Mouse (Mus musculus): Measurements from ENCODE around the gene Pgap3. TPM values are rescaled to one million over a fixed set of nuclear protein-coding genes. Genes with fewer than 3 reads are reported as not detected.

The Pgap3 gene
- 14.7 and 15.1 TPM in 2 replicates for polyA plus RNA-seq (2015; fragmentation: Nextera tagmentation; extraction: Ambion mirVana)

DNA sequence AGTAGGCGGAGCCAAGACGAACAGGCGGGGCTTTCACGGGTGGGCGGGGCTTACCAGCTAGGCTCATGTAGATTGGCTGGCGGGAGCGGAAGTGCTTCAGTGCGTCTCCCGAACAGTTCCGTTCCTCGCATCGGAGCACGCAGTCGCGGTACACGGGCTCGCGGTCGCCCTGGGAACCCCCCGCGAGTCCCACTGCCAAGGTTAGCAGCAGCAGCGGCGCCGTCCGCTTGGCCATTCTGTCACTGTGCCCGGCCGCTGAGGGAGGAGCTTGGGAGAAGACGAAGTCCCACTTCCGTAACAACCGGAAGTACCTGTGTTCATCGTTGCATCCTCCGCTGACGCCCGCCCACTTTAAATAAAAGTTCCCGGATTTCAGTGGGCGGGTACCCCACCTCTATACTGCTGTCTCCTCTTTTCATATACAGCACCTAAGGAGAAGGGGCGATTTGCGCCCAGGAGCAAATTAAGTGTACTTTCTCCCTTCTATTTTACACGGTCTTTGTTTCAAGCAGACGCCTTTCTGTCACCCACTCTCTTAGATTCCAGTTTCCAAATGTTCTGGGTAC lies at the start of gene Pgap3:
Pgap3 (minus strand) TSS at position 330 of the 566 bp plus-strand sequence.
- H3K27ac ChIP-seq (ENCODE audit: low read depth, low read length), result peak within 1 kb of the TSS; percentile 98
- H3K36me3 ChIP-seq (ENCODE audit: control insufficient read depth, insufficient read depth), result peaks cover 7% of the 10 kb centered on the region
- H3K4me2 ChIP-seq (replicated peaks; ENCODE audit: low read depth), result peak within 1 kb of the TSS; percentile 69
- peak; percentile 77 for ATAC-seq
- H3K9ac ChIP-seq (ENCODE audit: low read depth, low read length), result peak within 1 kb of the TSS; percentile 68
- H3K9me3 ChIP-seq (ENCODE audit: control insufficient read depth), result no peaks in the 10 kb centered on the region
- peak within 1 kb of the TSS; percentile 55 for H3K4me3 ChIP-seq (ENCODE audit: low read depth, low read length)
- 0% methylated on average over 38 of the region's 40 CpGs for WGBS
- H3K4me1 ChIP-seq (replicated peaks; ENCODE audit: control insufficient read depth, insufficient read depth, low read length), result 0 out of 2 replicates have a peak, but pooled peaks cover 4% of the 10 kb centered on the region
- H3K27me3 ChIP-seq (replicated peaks; ENCODE audit: control insufficient read depth, insufficient read depth, low read length), result no peaks in the 10 kb centered on the region
- no peak for TF ChIP-seq CTCF (IDR thresholded peaks at IDR 0.05; ENCODE audit: low read depth)

DNA sequence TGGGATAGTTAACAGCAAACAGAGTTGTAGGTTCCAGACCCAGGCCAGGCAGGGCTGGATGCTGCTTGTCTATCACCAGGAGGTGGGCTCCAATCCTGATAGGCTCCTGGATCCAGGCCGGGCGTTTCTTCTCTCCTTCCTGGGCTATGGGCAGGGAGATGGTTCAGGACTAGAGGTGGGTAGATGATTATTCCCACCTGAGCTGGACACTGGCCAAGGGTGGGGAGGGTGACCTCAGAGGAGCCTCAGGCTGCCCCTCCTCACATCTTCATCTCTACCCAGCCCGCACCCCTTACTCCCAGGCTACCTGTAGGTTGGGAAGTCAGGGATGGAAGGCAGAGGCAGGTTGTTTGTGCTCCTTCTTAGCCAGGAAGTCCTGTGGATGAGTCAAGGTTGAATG lies 49.1 kb upstream of the Pgap3 start:
- H3K9me3 ChIP-seq (ENCODE audit: control insufficient read depth), result no peaks in the 10 kb centered on the region
- no peaks in the 10 kb centered on the region for H3K4me1 ChIP-seq (replicated peaks; ENCODE audit: control insufficient read depth, insufficient read depth, low read length)
- peaks cover 38% of the 10 kb centered on the region for H3K36me3 ChIP-seq (ENCODE audit: control insufficient read depth, insufficient read depth)
- H3K4me3 ChIP-seq (ENCODE audit: low read depth, low read length), result peak overlapping the region; percentile 64
- H3K27ac ChIP-seq (ENCODE audit: low read depth, low read length), result no peak overlapping the region
- no peaks in the 10 kb centered on the region for H3K27me3 ChIP-seq (replicated peaks; ENCODE audit: control insufficient read depth, insufficient read depth, low read length)
- TF ChIP-seq CTCF (IDR thresholded peaks at IDR 0.05; ENCODE audit: low read depth), result no peak
- WGBS, result 42% methylated on average over 3 of the region's 3 CpGs
- ATAC-seq, result no peak
- peak overlapping the region; percentile 66 for H3K4me2 ChIP-seq (replicated peaks; ENCODE audit: low read depth)
- peak overlapping the region; percentile 34; the same call in 1 of the 2 replicates for H3K9ac ChIP-seq (ENCODE audit: low read depth, low read length)

DNA sequence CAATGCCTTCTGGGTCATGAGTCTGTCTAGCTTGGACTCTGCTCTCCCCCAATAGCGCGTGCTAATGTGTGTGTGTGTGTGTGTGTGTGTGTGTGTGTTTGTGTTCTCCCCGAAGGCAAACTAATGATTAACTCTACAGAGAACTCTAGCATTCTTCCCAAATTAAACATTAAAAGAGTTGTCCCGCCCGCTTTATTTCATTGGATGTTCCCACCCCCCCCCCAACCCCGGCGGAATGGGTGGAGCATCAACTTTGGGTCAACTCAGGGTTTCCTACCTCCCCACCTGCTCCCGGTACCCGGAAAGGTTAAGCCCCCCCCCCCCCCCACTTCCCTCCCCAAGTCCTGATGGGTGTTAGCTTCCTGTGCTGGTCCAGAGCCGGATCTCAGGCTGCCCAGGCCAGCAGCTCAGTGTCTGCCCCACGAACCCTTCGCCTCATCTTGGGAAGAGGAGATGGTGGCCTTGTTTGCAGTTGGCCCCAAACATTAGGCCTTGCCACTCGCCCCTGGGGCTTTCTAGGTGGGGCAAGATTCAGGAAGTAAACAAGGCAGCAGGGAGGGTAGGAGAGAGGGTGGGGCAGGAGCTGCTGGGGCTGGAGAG lies 48.0 kb upstream of the Pgap3 start:
- Histone ChIP-seq H3K27me3 (replicated peaks; ENCODE audit: control insufficient read depth, insufficient read depth, low read length) (no peaks in the 10 kb centered on the region), H3K27ac (ENCODE audit: low read depth, low read length) (peak overlapping the region; percentile 95; the same call in 1 of the 2 replicates), H3K4me3 (ENCODE audit: low read depth, low read length) (peak overlapping the region; percentile 64), H3K4me2 (replicated peaks; ENCODE audit: low read depth) (peak overlapping the region; percentile 66), H3K4me1 (replicated peaks; ENCODE audit: control insufficient read depth, insufficient read depth, low read length) (no peaks in the 10 kb centered on the region), H3K36me3 (ENCODE audit: control insufficient read depth, insufficient read depth) (peaks cover 27% of the 10 kb centered on the region), H3K9me3 (ENCODE audit: control insufficient read depth) (no peaks in the 10 kb centered on the region), H3K9ac (ENCODE audit: low read depth, low read length) (peak overlapping the region; percentile 17; the same call in 1 of the 2 replicates)
- WGBS, result 17% methylated on average over 13 of the region's 13 CpGs
- no peak for TF ChIP-seq CTCF (IDR thresholded peaks at IDR 0.05; ENCODE audit: low read depth)
- ATAC-seq, result peak; percentile 58

DNA sequence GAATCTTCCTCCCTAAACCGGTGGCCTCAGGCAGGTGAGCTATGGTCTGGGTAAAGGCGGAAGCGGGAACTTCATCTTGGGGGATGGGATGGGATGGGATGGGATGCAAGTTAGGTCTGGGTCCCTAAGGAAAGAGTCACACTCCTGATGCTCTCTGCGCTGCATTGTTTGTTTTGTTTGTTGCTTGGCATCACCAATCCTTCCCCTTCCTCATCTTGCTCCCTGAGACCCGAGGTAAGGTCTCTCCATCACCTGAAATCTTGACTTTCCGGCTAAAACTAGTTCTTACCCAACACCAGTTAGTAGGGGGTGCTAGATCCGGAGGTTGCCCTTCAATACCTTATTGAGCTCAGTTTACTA lies 47.2 kb upstream of the Pgap3 start:
- peak overlapping the region; percentile 95 for H3K27ac ChIP-seq (ENCODE audit: low read depth, low read length)
- peak overlapping the region; percentile 67 for H3K9ac ChIP-seq (ENCODE audit: low read depth, low read length)
- peak overlapping the region; percentile 66 for H3K4me2 ChIP-seq (replicated peaks; ENCODE audit: low read depth)
- H3K27me3 ChIP-seq (replicated peaks; ENCODE audit: control insufficient read depth, insufficient read depth, low read length), result no peaks in the 10 kb centered on the region
- H3K4me1 ChIP-seq (replicated peaks; ENCODE audit: control insufficient read depth, insufficient read depth, low read length), result no peaks in the 10 kb centered on the region
- peak overlapping the region; percentile 64 for H3K4me3 ChIP-seq (ENCODE audit: low read depth, low read length)
- no peaks in the 10 kb centered on the region for H3K9me3 ChIP-seq (ENCODE audit: control insufficient read depth)
- 5% methylated on average over 7 of the region's 7 CpGs for WGBS
- no peak; the same call in 1 of the 2 replicates for ATAC-seq
- peaks cover 20% of the 10 kb centered on the region for H3K36me3 ChIP-seq (ENCODE audit: control insufficient read depth, insufficient read depth)
- no peak for TF ChIP-seq CTCF (IDR thresholded peaks at IDR 0.05; ENCODE audit: low read depth)

DNA sequence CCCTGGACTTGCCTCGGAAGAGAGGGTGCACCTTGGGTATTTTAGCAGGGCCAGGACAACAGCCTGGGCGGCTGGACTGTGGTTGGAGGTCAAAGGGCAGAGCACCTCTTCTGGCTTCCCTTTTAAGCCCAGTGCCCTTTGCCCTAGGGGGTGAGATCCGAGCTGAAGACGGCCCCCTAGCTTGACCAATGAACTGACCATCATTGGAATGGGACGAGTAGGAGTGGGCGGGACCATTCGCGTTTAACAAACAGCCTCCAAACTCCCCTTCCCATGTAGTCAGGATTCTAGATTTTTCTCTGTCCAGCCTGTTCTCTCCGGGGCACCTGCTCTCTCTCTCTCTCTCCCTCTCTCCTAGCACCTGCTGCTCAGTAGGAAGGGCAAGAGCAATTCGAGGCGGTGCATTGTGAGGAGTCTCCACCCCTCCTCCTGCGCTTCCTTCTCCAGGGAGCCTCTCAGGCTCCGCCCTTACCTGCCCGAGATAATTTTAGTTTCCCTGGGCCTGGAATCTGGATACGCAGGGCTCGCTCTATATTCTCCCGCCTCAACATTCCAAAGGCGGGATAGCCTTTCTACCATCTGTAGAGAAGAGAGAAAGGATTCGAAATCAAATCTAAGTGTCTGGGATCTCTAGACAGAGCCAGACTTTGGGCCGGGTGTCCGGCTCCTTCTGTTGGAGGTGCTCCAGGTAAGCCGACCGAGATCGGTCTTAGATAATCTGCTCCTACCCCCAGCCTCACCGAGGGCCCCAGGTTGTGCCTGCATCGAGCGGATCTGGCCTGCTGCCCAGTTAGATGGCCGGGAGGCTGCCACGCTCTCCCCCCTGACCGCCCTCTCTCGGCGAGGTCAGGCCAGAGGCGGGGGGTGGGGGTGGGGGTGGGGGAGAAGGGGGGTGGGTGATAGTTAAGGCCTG lies 46.5 kb upstream of the Pgap3 start:
- no peaks in the 10 kb centered on the region for H3K4me1 ChIP-seq (replicated peaks; ENCODE audit: control insufficient read depth, insufficient read depth, low read length)
- peak overlapping the region; percentile 67 for H3K9ac ChIP-seq (ENCODE audit: low read depth, low read length)
- H3K27ac ChIP-seq (ENCODE audit: low read depth, low read length), result peak overlapping the region; percentile 95
- 3% methylated on average over 30 of the region's 33 CpGs for WGBS
- no peaks in the 10 kb centered on the region for H3K9me3 ChIP-seq (ENCODE audit: control insufficient read depth)
- H3K4me2 ChIP-seq (replicated peaks; ENCODE audit: low read depth), result peak overlapping the region; percentile 66
- no peaks in the 10 kb centered on the region for H3K27me3 ChIP-seq (replicated peaks; ENCODE audit: control insufficient read depth, insufficient read depth, low read length)
- no peak for TF ChIP-seq CTCF (IDR thresholded peaks at IDR 0.05; ENCODE audit: low read depth)
- ATAC-seq, result peak; percentile 86
- peaks cover 14% of the 10 kb centered on the region for H3K36me3 ChIP-seq (ENCODE audit: control insufficient read depth, insufficient read depth)
- H3K4me3 ChIP-seq (ENCODE audit: low read depth, low read length), result peak overlapping the region; percentile 64

DNA sequence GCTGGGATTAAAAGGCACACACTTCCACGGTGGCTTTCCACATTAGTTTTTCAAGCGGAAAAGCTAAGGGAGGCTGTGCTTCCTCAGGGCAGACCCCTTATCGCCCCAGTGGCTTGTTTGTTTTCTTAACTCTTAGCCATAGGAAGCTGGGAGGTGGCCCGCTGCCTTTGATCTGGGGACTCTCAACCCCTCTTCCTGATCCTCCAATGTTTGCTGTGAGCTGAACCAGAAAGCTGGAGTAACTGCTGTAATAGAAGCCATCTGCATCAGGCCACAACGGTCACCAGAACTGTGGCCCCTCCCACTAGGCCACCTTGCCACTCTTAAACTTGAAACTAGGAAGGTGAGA lies 45.9 kb upstream of the Pgap3 start, which contains the start of gene Grb7:
Grb7 (plus strand) TSS at position 182 of the 349 bp plus-strand sequence.
- peak within 1 kb of the TSS; percentile 66 for H3K4me2 ChIP-seq (replicated peaks; ENCODE audit: low read depth)
- no peaks in the 10 kb centered on the region for H3K9me3 ChIP-seq (ENCODE audit: control insufficient read depth)
- peak within 1 kb of the TSS; percentile 67 for H3K9ac ChIP-seq (ENCODE audit: low read depth, low read length)
- H3K27me3 ChIP-seq (replicated peaks; ENCODE audit: control insufficient read depth, insufficient read depth, low read length), result no peaks in the 10 kb centered on the region
- TF ChIP-seq CTCF (IDR thresholded peaks at IDR 0.05; ENCODE audit: low read depth), result no peak
- peaks cover 7% of the 10 kb centered on the region; the same call in 1 of the 2 replicates for H3K36me3 ChIP-seq (ENCODE audit: control insufficient read depth, insufficient read depth)
- H3K4me3 ChIP-seq (ENCODE audit: low read depth, low read length), result peak within 1 kb of the TSS; percentile 64
- WGBS, result 6% methylated on average over 5 of the region's 5 CpGs
- ATAC-seq, result no peak
- no peaks in the 10 kb centered on the region for H3K4me1 ChIP-seq (replicated peaks; ENCODE audit: control insufficient read depth, insufficient read depth, low read length)
- H3K27ac ChIP-seq (ENCODE audit: low read depth, low read length), result peak within 1 kb of the TSS; percentile 95
